Mouse (Mus musculus) lung, postnatal 0 days (tissue): Measurements from ENCODE around the gene Adcy6.

Experiments used
- CTCF ChIP-seq: IDR thresholded peaks from 2 replicates; pipeline ENCODE4 v1.5.1; 2016; ENCODE audit warnings: antibody characterized with exemption, mild to moderate bottlenecking
- EP300 ChIP-seq: IDR thresholded peaks from 2 replicates; pipeline ENCODE4 v1.6.1; 2016; ENCODE audit warnings: antibody characterized with exemption, mild to moderate bottlenecking, control low read depth

GRCm38 (mm10) chr15:98647308-98647707 is 37.4 kb upstream of the Adcy6 start:
- TF ChIP-seq CTCF (no peak), EP300 (no peak)
